In genomic region chr11:32064511-32064862, GRCm38 (mm10) we compare ENCODE assay signal across 18 mouse cellular contexts.
DNase-seq lines count a peak whose midpoint lies in the region; ATAC-seq lines count a peak whose summit lies in the region.
"Had no signal": no experiment of that assay in that cellular context is flagged by ENCODE, and none has a peak within 500 bp of the region (broad histone marks: within the 10 kb centered on the region; RNA-seq: fewer than 3 reads in every experiment).

No protein-coding gene starts in this region.

- no peak overlapping the region for H3K4me3 ChIP-seq in forebrain, embryonic 12.5 days (replicated peaks)
- H3K4me3 ChIP-seq in hindbrain, embryonic 10.5 days, result no peak overlapping the region
- no peak overlapping the region for H3K4me3 ChIP-seq in midbrain, embryonic 10.5 days
- no peak overlapping the region for H3K4me3 ChIP-seq in neural tube, embryonic 13.5 days
- H3K4me3 ChIP-seq: heart, embryonic 10.5 days; left cerebral cortex, adult 2 months; limb, embryonic 12.5 days; liver, embryonic 15.5 days had no signal

- peak overlapping the region; percentile 15 for H3K4me2 ChIP-seq in forebrain, embryonic 12.5 days
- H3K4me2 ChIP-seq in neural tube, embryonic 13.5 days, result 0 out of 2 replicates have a peak overlapping the region, but pooled peaks have one; percentile 11
- H3K4me2 ChIP-seq: limb, embryonic 12.5 days; liver, embryonic 15.5 days had no signal

- 10% methylated on average over 5 of the region's 5 CpGs for WGBS in forebrain, embryonic 12.5 days
- 11% methylated on average over 5 of the region's 5 CpGs for WGBS in hindbrain, embryonic 10.5 days
- 11% methylated on average over 5 of the region's 5 CpGs for WGBS in midbrain, embryonic 10.5 days
- WGBS in neural tube, embryonic 13.5 days, result 8% methylated on average over 5 of the region's 5 CpGs

- H3K36me3 ChIP-seq in forebrain, embryonic 12.5 days (replicated peaks), result peaks cover 6% of the 10 kb centered on the region; the same call in 1 of the 2 replicates
- peaks cover 7% of the 10 kb centered on the region; the same call in 1 of the 2 replicates for H3K36me3 ChIP-seq in hindbrain, embryonic 10.5 days
- peaks cover 4% of the 10 kb centered on the region for H3K36me3 ChIP-seq in midbrain, embryonic 10.5 days
- peaks cover 11% of the 10 kb centered on the region for H3K36me3 ChIP-seq in neural tube, embryonic 13.5 days
- H3K36me3 ChIP-seq: heart, embryonic 10.5 days; limb, embryonic 12.5 days; liver, embryonic 15.5 days had no signal

- H3K4me1 ChIP-seq in forebrain, embryonic 12.5 days, result peaks cover 37% of the 10 kb centered on the region
- H3K4me1 ChIP-seq in hindbrain, embryonic 10.5 days (replicated peaks), result peaks cover 21% of the 10 kb centered on the region
- peaks cover 38% of the 10 kb centered on the region for H3K4me1 ChIP-seq in midbrain, embryonic 10.5 days
- H3K4me1 ChIP-seq in neural tube, embryonic 13.5 days (replicated peaks), result peaks cover 50% of the 10 kb centered on the region
- H3K4me1 ChIP-seq: liver, embryonic 15.5 days had no signal

- peak overlapping the region; percentile 87 for H3K27ac ChIP-seq in forebrain, embryonic 12.5 days
- peak overlapping the region; percentile 59 for H3K27ac ChIP-seq in hindbrain, embryonic 10.5 days
- peak overlapping the region; percentile 69 for H3K27ac ChIP-seq in midbrain, embryonic 10.5 days (replicated peaks)
- peak overlapping the region; percentile 89 for H3K27ac ChIP-seq in neural tube, embryonic 13.5 days (replicated peaks)
- H3K27ac ChIP-seq: left cerebral cortex, adult 2 months; limb, embryonic 12.5 days; liver, embryonic 15.5 days had no signal

- peak; percentile 31 for ATAC-seq in forebrain, embryonic 12.5 days (ENCODE audit: low FRiP score)
- peak; percentile 27 for ATAC-seq in neural tube, embryonic 13.5 days (ENCODE audit: low read depth)
- ATAC-seq: inflammation-experienced regulatory T-cells, adult 6 months had no signal

- H3K27me3 ChIP-seq in forebrain, embryonic 12.5 days, result 0 out of 2 replicates have a peak, but pooled peaks cover 10% of the 10 kb centered on the region
- no peaks in the 10 kb centered on the region for H3K27me3 ChIP-seq in hindbrain, embryonic 10.5 days (ENCODE audit: insufficient read depth, poor library complexity, severe bottlenecking)
- H3K27me3 ChIP-seq in midbrain, embryonic 10.5 days (ENCODE audit: low read depth, poor library complexity, severe bottlenecking), result no peaks in the 10 kb centered on the region
- no peaks in the 10 kb centered on the region for H3K27me3 ChIP-seq in neural tube, embryonic 13.5 days
- H3K27me3 ChIP-seq: liver, embryonic 15.5 days had no signal

- peak overlapping the region; percentile 17; the same call in 1 of the 2 replicates for H3K9ac ChIP-seq in forebrain, embryonic 12.5 days
- peak overlapping the region; percentile 58 for H3K9ac ChIP-seq in neural tube, embryonic 13.5 days
- H3K9ac ChIP-seq: limb, embryonic 12.5 days; liver, embryonic 15.5 days had no signal

- intact Hi-C loops in left cerebral cortex, postnatal 36 days (cut with DNase I), result loop anchor here (5.0 kb wide), 4 partner anchors 47 to 93 kb away; partner anchors contain the start of gene Nsg2

- DNase-seq in hindbrain, embryonic 10.5 days (ENCODE audit: low spot score), result no peak
- no peak for DNase-seq in midbrain, embryonic 10.5 days (ENCODE audit: low spot score)
- DNase-seq in cerebellum, adult 11 months, result no peak
- DNase-seq in left cerebral cortex, postnatal 36 days (ENCODE audit: low spot score in 2 of 2), result no peak
- no peak for DNase-seq in c-Kit-positive CD71-positive TER-119-positive erythroid progenitor cells, embryonic 14.5 days (ENCODE audit: low spot score)
- DNase-seq in kidney, postnatal 14 days, result no peak
- DNase-seq: cerebellum, postnatal 25 days; heart, postnatal 10 days; kidney, adult 9 months; lung, postnatal 10 days; thymus, postnatal 36 days had no signal

- no peaks in the 10 kb centered on the region for H3K9me3 ChIP-seq in forebrain, embryonic 12.5 days
- H3K9me3 ChIP-seq in hindbrain, embryonic 10.5 days, result no peaks in the 10 kb centered on the region
- H3K9me3 ChIP-seq in midbrain, embryonic 10.5 days (replicated peaks), result no peaks in the 10 kb centered on the region
- H3K9me3 ChIP-seq in neural tube, embryonic 13.5 days, result no peaks in the 10 kb centered on the region
- H3K9me3 ChIP-seq: heart, embryonic 10.5 days; limb, embryonic 12.5 days; liver, embryonic 15.5 days had no signal
